Mouse (Mus musculus): ENCODE data around the gene Srprb.
A peak's percentile ranks its signal among the peaks of the same experiment; 100 is the strongest.

DNA sequence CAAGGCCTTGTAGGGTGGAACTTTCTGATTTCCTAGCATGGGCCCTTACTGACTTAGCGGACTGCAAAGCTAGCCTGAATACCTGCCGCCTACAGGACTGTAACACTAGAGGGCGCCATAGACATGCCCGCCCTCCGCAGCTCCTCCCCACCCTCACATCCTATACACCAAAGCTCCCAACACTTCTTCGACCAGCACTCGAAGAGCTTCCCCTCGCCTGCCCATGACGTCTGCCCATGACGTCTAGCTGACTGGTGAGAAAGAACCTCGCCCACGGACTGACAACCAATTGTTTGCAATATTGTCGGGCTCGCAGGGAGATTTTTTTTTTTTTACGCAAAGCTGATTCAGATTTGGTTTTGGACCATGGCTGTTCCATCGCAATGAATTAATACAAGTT is 5.9 kb upstream of the Srprb start:
- TF ChIP-seq CTCF (IDR thresholded peaks at IDR 0.05; ENCODE audit: extremely low read depth, insufficient read depth, insufficient read length, insufficient replicate concordance): peak; percentile 83
- no peak for TF ChIP-seq POLR2A (IDR thresholded peaks at IDR 0.05; ENCODE audit: low read depth, low read length)

All from spleen, adult 2 months (tissue).